Mouse (Mus musculus) hindbrain, embryonic 16.5 days (tissue): ENCODE results near the gene Cd300c2. TPM values are rescaled to one million over a fixed set of nuclear protein-coding genes. Genes with fewer than 3 reads are reported as not detected.

Source experiments
- ATAC-seq: fragments of 200-750 bp; cut with Nextera tagmentation; 2 replicates; pipeline ENCODE4 v1.8.0; 2017; ENCODE audit warnings: moderate TSS enrichment, moderate library complexity
- H3K27ac ChIP-seq: fragments of 300-500 bp; sonication (generic); 2 replicates; pipeline ENCODE4 v1.5.1; 2014; ENCODE audit warnings: low read depth, mild to moderate bottlenecking, control low read depth, low read length, moderate library complexity
- H3K27me3 ChIP-seq: fragments of 300-500 bp; sonication (generic); replicated peaks from 2 replicates; pipeline ENCODE4 v1.6.1; 2014; ENCODE audit warnings: low read length; ENCODE audit not compliant: control insufficient read depth, insufficient read depth
- H3K36me3 ChIP-seq: fragments of 300-500 bp; sonication (generic); 2 replicates; pipeline ENCODE4 v1.6.1; 2014; ENCODE audit warnings: mild to moderate bottlenecking, low read length, moderate library complexity, mixed read lengths; ENCODE audit not compliant: control insufficient read depth, insufficient read depth
- H3K4me1 ChIP-seq: fragments of 300-500 bp; sonication (generic); 2 replicates; pipeline ENCODE4 v1.6.1; 2014; ENCODE audit warnings: low read depth, low read length; ENCODE audit not compliant: control insufficient read depth, insufficient read depth
- H3K4me2 ChIP-seq: fragments of 300-500 bp; sonication (generic); 2 replicates; pipeline ENCODE4 v1.6.1; 2014; ENCODE audit warnings: mild to moderate bottlenecking, low read length, control low read depth, moderate library complexity
- H3K4me3 ChIP-seq: fragments of 300-500 bp; sonication (generic); 2 replicates; pipeline ENCODE4 v1.5.1; 2014; ENCODE audit warnings: mild to moderate bottlenecking, low read length, control low read depth, moderate library complexity
- H3K9ac ChIP-seq: fragments of 300-500 bp; sonication (generic); 2 replicates; pipeline ENCODE4 v1.6.1; 2014; ENCODE audit warnings: low read depth, mild to moderate bottlenecking, control low read depth, low read length, moderate library complexity
- H3K9me3 ChIP-seq: fragments of 300-500 bp; sonication (generic); 2 replicates; pipeline ENCODE4 v1.6.1; 2014; ENCODE audit warnings: mild to moderate bottlenecking, low read length, moderate library complexity; ENCODE audit not compliant: control insufficient read depth
- WGBS: fragments of 180-500 bp; shearing (Covaris S2); extraction: QIAGEN DNeasy Blood & Tissue Kit; methylation state at CpG from one replicate; pipeline ENCODE4 v1.1.7; 2014; 5-methylcytosine and 5-hydroxymethylcytosine counted together
- polyA plus RNA-seq: library from polyadenylated mRNA; unstranded; fragments of >200 nt; fragmentation: Nextera tagmentation; extraction: Ambion mirVana; gene quantifications from 2 replicates; pipeline ENCODE4 v1.2.1, GENCODE M21; 2015

The Cd300c2 gene
- polyA plus RNA-seq, 1 experiment from 2014 or later, result 1.4 TPM

DNA sequence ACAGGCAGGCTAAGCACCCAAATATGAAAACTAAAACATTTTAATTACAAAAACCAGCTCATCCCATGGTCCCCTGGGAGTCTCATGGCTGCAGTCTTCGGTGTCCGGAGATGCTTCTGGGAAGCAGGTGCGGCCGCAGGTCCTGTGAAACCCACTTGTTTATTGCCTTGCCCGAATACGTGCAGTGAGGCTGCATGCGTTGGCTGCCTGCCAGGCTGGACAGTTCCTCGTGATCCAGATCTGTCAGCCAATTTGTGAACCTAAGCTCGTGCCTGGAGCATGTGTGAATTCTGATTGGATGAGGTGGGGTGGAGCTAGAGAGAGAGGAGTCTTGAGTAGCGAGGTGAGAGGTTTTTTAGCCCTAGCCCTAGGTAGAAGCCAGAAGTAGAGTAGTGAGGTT lies 29.0 kb downstream of the Cd300c2 start:
- 80% methylated on average over 10 of the region's 10 CpGs for WGBS
- peaks cover 7% of the 10 kb centered on the region for H3K9me3 ChIP-seq

DNA sequence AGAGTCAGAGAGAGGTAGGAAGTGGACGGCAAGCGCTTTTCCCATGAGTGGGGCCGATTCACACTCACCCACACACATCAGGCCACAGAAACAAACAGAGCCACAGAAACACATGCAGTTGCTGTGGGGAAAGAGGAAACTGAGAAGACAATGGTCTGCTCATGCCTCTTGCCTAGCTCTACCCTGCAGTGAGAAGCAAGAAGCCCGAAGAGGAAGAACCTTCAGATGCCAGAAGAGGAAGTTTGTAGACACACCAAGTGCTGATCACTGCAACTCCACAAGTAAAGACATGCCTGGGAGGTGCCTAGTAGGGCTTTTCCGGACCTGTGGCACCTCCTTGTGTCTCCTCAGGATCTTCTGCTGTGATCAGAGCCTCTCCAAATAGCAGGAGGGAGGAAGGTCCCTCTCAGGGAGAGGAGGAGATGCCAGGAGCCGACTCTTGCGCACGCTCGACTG lies 32.9 kb downstream of the Cd300c2 start, which contains the start of gene Cd300c:
Gene Cd300c, minus strand, starts transcription at position 406 of the 456 bp plus-strand sequence.
- ATAC-seq, result no peak
- H3K4me3 ChIP-seq, result no peak within 1 kb of the TSS
- no peak within 1 kb of the TSS for H3K27ac ChIP-seq
- no peaks in the 10 kb centered on the region for H3K36me3 ChIP-seq
- no peak within 1 kb of the TSS for H3K4me2 ChIP-seq
- no peaks in the 10 kb centered on the region for H3K4me1 ChIP-seq
- H3K27me3 ChIP-seq, result no peaks in the 10 kb centered on the region
- peaks cover 3% of the 10 kb centered on the region; the same call in 1 of the 2 replicates for H3K9me3 ChIP-seq
- WGBS, result 91% methylated on average over 9 of the region's 9 CpGs
- no peak within 1 kb of the TSS for H3K9ac ChIP-seq

More for the DNA sequence above, 29.0 kb downstream of the Cd300c2 start:
- Histone ChIP-seq H3K4me3 (no peak overlapping the region), H3K4me1 (no peaks in the 10 kb centered on the region), H3K27me3 (no peaks in the 10 kb centered on the region), H3K27ac (no peak overlapping the region), H3K9ac (no peak overlapping the region), H3K4me2 (no peak overlapping the region), H3K36me3 (no peaks in the 10 kb centered on the region)
- no peak for ATAC-seq

DNA sequence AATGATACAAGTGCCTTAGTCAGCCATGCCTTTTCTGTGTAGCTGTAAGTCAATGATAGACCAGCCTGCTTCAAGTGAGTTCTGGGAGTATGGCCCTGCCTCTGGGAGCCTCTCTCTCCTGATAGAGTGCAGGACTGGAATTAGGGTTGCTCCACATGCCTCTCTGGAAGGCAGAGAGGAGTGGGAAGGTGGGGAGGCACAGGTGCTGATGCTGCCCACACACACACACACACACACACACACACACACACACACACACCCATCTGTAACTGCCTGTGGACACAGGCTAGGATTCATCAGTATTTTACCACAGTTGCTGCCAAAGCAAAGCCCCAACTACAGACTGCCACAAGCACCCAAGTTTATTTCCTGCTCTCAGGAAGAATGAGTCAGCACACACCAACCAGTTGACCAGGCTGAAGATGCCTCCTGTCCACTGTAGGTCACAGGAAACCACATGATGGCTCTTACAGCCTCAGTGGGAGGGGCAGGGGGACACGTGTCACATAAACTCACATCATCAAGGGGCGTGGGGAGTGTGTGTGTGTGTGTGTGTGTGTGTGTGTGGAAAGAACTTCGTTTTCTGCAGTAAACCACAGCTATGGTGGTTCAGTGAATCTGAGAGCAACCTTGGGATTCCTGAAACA lies 36.4 kb downstream of the Cd300c2 start:
- H3K9ac ChIP-seq, result no peak overlapping the region
- no peak overlapping the region for H3K4me2 ChIP-seq
- no peak overlapping the region for H3K4me3 ChIP-seq
- H3K4me1 ChIP-seq, result no peaks in the 10 kb centered on the region
- no peaks in the 10 kb centered on the region for H3K36me3 ChIP-seq
- no peak overlapping the region for H3K27ac ChIP-seq
- H3K27me3 ChIP-seq, result no peaks in the 10 kb centered on the region
- H3K9me3 ChIP-seq, result no peaks in the 10 kb centered on the region
- 51% methylated on average over 3 of the region's 3 CpGs for WGBS
- no peak for ATAC-seq

DNA sequence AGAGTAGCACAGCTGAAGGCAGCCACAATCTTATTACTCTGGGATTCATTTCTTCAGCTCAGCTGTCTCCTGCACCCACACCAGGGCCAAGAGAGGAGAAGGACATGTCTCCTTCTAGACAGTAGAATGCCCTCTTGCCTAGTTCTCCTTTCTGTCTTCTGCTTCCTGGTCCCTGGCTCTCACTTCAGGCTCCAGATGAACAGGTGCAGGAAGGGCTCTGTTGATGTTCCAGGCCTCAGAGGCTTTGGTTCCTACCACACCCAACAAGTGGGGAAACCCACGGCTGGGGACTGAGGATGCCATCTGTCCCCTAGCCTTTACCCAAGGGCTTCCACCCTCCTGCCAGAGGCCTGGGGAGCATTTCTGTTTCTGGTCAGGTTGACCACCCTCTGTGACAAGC lies 41.3 kb downstream of the Cd300c2 start:
- no peaks in the 10 kb centered on the region for H3K4me1 ChIP-seq
- WGBS, result 67% methylated on average over 1 of the region's 1 CpGs
- H3K27ac ChIP-seq, result no peak overlapping the region
- no peak for ATAC-seq
- no peaks in the 10 kb centered on the region for H3K27me3 ChIP-seq
- H3K9ac ChIP-seq, result no peak overlapping the region
- H3K4me2 ChIP-seq, result no peak overlapping the region
- no peak overlapping the region for H3K4me3 ChIP-seq
- H3K9me3 ChIP-seq, result no peaks in the 10 kb centered on the region
- no peaks in the 10 kb centered on the region for H3K36me3 ChIP-seq

Other genes starting within 250 kb of the Cd300c2 start
- gene Kif19a, start 236.5 kb downstream of the Cd300c2 start, polyA plus RNA-seq, result 0.55 and 0.69 TPM in 2 replicates
- gene Btbd17, start 205.9 kb downstream of the Cd300c2 start, polyA plus RNA-seq, result 22.4 and 24.2 TPM in 2 replicates
- gene Gpr142, start 203.0 kb downstream of the Cd300c2 start, polyA plus RNA-seq, result not detected in 2 replicates
- gene Gprc5c, start 150.7 kb downstream of the Cd300c2 start, polyA plus RNA-seq, result 9.7 and 12.9 TPM in 2 replicates
- gene Cd300a, start 111.8 kb downstream of the Cd300c2 start, polyA plus RNA-seq, result 0.97 and 1.6 TPM in 2 replicates
- not detected in 2 replicates for gene Cd300lb, start 67.5 kb downstream of the Cd300c2 start, polyA plus RNA-seq
- not detected in 2 replicates for gene Cd300c, start 32.7 kb downstream of the Cd300c2 start, polyA plus RNA-seq
- 0.20 TPM in 1 of 2 replicates, not detected in the other for gene Cd300ld, start 12.0 kb downstream of the Cd300c2 start, polyA plus RNA-seq
- not detected in 2 replicates for gene Cd300ld2, start 14.3 kb upstream of the Cd300c2 start, polyA plus RNA-seq
- not detected in 2 replicates for gene Cd300ld4, start 25.1 kb upstream of the Cd300c2 start, polyA plus RNA-seq
- not detected in 2 replicates for gene Cd300ld5, start 35.9 kb upstream of the Cd300c2 start, polyA plus RNA-seq
- gene Cd300ld3, start 46.5 kb upstream of the Cd300c2 start, polyA plus RNA-seq, result not detected in 2 replicates
- gene Cd300e, start 60.3 kb upstream of the Cd300c2 start, polyA plus RNA-seq, result 0.08 and 0.12 TPM in 2 replicates
- gene Rab37, start 89.6 kb upstream of the Cd300c2 start, polyA plus RNA-seq, result 0.89 and 1.3 TPM in 2 replicates
- 0.29 and 0.32 TPM in 2 replicates for gene Cd300lf, start 132.1 kb upstream of the Cd300c2 start, polyA plus RNA-seq
- gene Slc9a3r1, start 161.5 kb upstream of the Cd300c2 start, polyA plus RNA-seq, result 81.5 and 93.4 TPM in 2 replicates
- 12.3 and 13.1 TPM in 2 replicates for gene Tmem104, start 185.6 kb upstream of the Cd300c2 start, polyA plus RNA-seq
- gene Nat9, start 186.0 kb upstream of the Cd300c2 start, polyA plus RNA-seq, result 20.9 and 24.6 TPM in 2 replicates